Mouse (Mus musculus) heart, postnatal 0 days (tissue): ENCODE measurements around the gene Nr2c2ap.

Experiments used
- CTCF ChIP-seq: IDR thresholded peaks from 2 replicates; pipeline ENCODE4 v1.5.1; 2016; ENCODE audit warnings: antibody characterized with exemption, control low read depth, low read depth
- EP300 ChIP-seq: IDR thresholded peaks from 2 replicates; pipeline ENCODE4 v1.6.1; 2016; ENCODE audit warnings: antibody characterized with exemption, low read depth

- TF ChIP-seq CTCF: no peak
- no peak for TF ChIP-seq EP300
Measured at GRCm38 (mm10) chr8:70137890-70138289, 6.8 kb downstream of the Nr2c2ap start.
